Mouse (Mus musculus) neural tube, embryonic 14.5 days (tissue): ENCODE data around the gene Aanat. TPM values are rescaled to one million over a fixed set of nuclear protein-coding genes. Genes with fewer than 3 reads are reported as not detected.
A peak's percentile ranks its signal among the peaks of the same experiment; 100 is the strongest.
"Not testable (repeated sequence)": the region's sequence is repeated elsewhere in the genome, so short reads cannot be mapped to it uniquely, and the experiment has no call there.

ENCODE experiments used
- ATAC-seq: fragments of 200-750 bp; cut with Nextera tagmentation; 2 replicates; pipeline ENCODE4 v1.8.0; 2017; ENCODE audit warnings: low read depth, mild to moderate bottlenecking, moderate TSS enrichment, moderate library complexity
- H3K27ac ChIP-seq: fragments of 300-500 bp; sonication (generic); 2 replicates; pipeline ENCODE4 v1.5.1; 2014; ENCODE audit warnings: low read depth, mild to moderate bottlenecking, control low read depth, low read length, moderate library complexity, mixed read lengths
- H3K27me3 ChIP-seq: fragments of 300-500 bp; sonication (generic); 2 replicates; pipeline ENCODE4 v1.6.1; 2014; ENCODE audit warnings: low read length; ENCODE audit not compliant: control insufficient read depth, insufficient read depth
- H3K36me3 ChIP-seq: fragments of 300-500 bp; sonication (generic); 2 replicates; pipeline ENCODE4 v1.6.1; 2014; ENCODE audit warnings: low read length, mixed read lengths; ENCODE audit not compliant: control insufficient read depth, insufficient read depth
- H3K4me1 ChIP-seq: fragments of 300-500 bp; sonication (generic); 2 replicates; pipeline ENCODE4 v1.6.1; 2014; ENCODE audit warnings: low read length; ENCODE audit not compliant: control insufficient read depth, insufficient read depth
- H3K4me2 ChIP-seq: fragments of 300-500 bp; sonication (generic); 2 replicates; pipeline ENCODE4 v1.6.1; 2014; ENCODE audit warnings: mild to moderate bottlenecking, low read depth, low read length, control low read depth
- H3K4me3 ChIP-seq: fragments of 300-500 bp; sonication (generic); 2 replicates; pipeline ENCODE4 v1.5.1; 2014; ENCODE audit warnings: low read depth, low read length, control low read depth, mixed read lengths
- H3K9ac ChIP-seq: fragments of 300-500 bp; sonication (generic); replicated peaks from 2 replicates; pipeline ENCODE4 v1.6.1; 2014; ENCODE audit warnings: low read depth, mild to moderate bottlenecking, control low read depth, low read length, mixed read lengths
- H3K9me3 ChIP-seq: fragments of 300-500 bp; sonication (generic); 2 replicates; pipeline ENCODE4 v1.6.1; 2016; ENCODE audit warnings: low read length; ENCODE audit not compliant: control insufficient read depth
- WGBS: fragments of 180-500 bp; shearing (Covaris S2); extraction: QIAGEN DNeasy Blood & Tissue Kit; methylation state at CpG from one replicate; pipeline ENCODE4 v1.1.7; 2014; 5-methylcytosine and 5-hydroxymethylcytosine counted together
- polyA plus RNA-seq: library from polyadenylated mRNA; unstranded; fragments of >200 nt; fragmentation: Nextera tagmentation; extraction: Ambion mirVana; gene quantifications from 2 replicates; pipeline ENCODE4 v1.2.1, GENCODE M21; 2014

Gene Aanat
- polyA plus RNA-seq, 1 experiment from 2014 or later = 0.40 TPM

- peaks cover 9% of the 10 kb centered on the region; the same call in 1 of the 2 replicates for H3K4me1 ChIP-seq
- H3K4me2 ChIP-seq = no peak within 1 kb of the TSS
- peaks cover 20% of the 10 kb centered on the region for H3K27me3 ChIP-seq
- WGBS = 74% methylated on average over 10 of the region's 10 CpGs
- H3K9ac ChIP-seq = no peak within 1 kb of the TSS
- H3K36me3 ChIP-seq = no peaks in the 10 kb centered on the region
- H3K4me3 ChIP-seq = no peak within 1 kb of the TSS
- H3K27ac ChIP-seq = no peak within 1 kb of the TSS
- no peaks in the 10 kb centered on the region for H3K9me3 ChIP-seq
- no peak for ATAC-seq
Observed at GRCm38 (mm10) chr11:116626299-116627071, 40.3 kb downstream of the Aanat start, which contains the start of gene Rhbdf2. Gene Rhbdf2, minus strand, starts transcription at chr11:116627019.

- no peak for ATAC-seq
- 38% methylated on average over 10 of the region's 10 CpGs for WGBS
- Histone ChIP-seq H3K36me3 (no peaks in the 10 kb centered on the region), H3K27me3 (peaks cover 20% of the 10 kb centered on the region), H3K9ac (no peak overlapping the region), H3K4me3 (no peak overlapping the region), H3K4me2 (no peak overlapping the region), H3K27ac (no peak overlapping the region), H3K9me3 (no peaks in the 10 kb centered on the region), H3K4me1 (peaks cover 9% of the 10 kb centered on the region; the same call in 1 of the 2 replicates)
Observed at GRCm38 (mm10) chr11:116627072-116628020, 41.1 kb downstream of the Aanat start.

GRCm38 (mm10) chr11:116628712-116629111, 42.5 kb downstream of the Aanat start:
- no peaks in the 10 kb centered on the region for H3K9me3 ChIP-seq
- H3K4me3 ChIP-seq = no peak overlapping the region
- peaks cover 7% of the 10 kb centered on the region; the same call in 1 of the 2 replicates for H3K4me1 ChIP-seq
- H3K27ac ChIP-seq = no peak overlapping the region
- H3K36me3 ChIP-seq = no peaks in the 10 kb centered on the region
- H3K9ac ChIP-seq = no peak overlapping the region
- peak; percentile 54; the same call in 1 of the 2 replicates for ATAC-seq
- H3K27me3 ChIP-seq = peaks cover 14% of the 10 kb centered on the region; the same call in 1 of the 2 replicates
- 62% methylated on average over 9 of the region's 9 CpGs for WGBS
- no peak overlapping the region for H3K4me2 ChIP-seq

GRCm38 (mm10) chr11:116629472-116629871, 43.2 kb downstream of the Aanat start:
- Histone ChIP-seq H3K36me3 (no peaks in the 10 kb centered on the region), H3K4me2 (no peak overlapping the region), H3K4me1 (0 out of 2 replicates have a peak, but pooled peaks cover under 1% of the 10 kb centered on the region), H3K27ac (no peak overlapping the region), H3K9me3 (no peaks in the 10 kb centered on the region), H3K4me3 (no peak overlapping the region), H3K9ac (no peak overlapping the region), H3K27me3 (peaks cover 7% of the 10 kb centered on the region; the same call in 1 of the 2 replicates)
- 91% methylated on average over 6 of the region's 6 CpGs for WGBS
- ATAC-seq = no peak

GRCm38 (mm10) chr11:116630171-116630965, 44.1 kb downstream of the Aanat start:
- Histone ChIP-seq H3K4me1 (no peaks in the 10 kb centered on the region), H3K9me3 (no peaks in the 10 kb centered on the region), H3K36me3 (no peaks in the 10 kb centered on the region), H3K4me2 (no peak overlapping the region), H3K9ac (no peak overlapping the region), H3K4me3 (no peak overlapping the region), H3K27ac (no peak overlapping the region), H3K27me3 (no peaks in the 10 kb centered on the region)
- no peak for ATAC-seq
- WGBS = 55% methylated on average over 12 of the region's 12 CpGs

GRCm38 (mm10) chr11:116632962-116633361, 46.7 kb downstream of the Aanat start:
- Histone ChIP-seq H3K4me2 (no peak overlapping the region), H3K27ac (no peak overlapping the region), H3K9me3 (no peaks in the 10 kb centered on the region), H3K9ac (no peak overlapping the region), H3K4me1 (no peaks in the 10 kb centered on the region), H3K27me3 (no peaks in the 10 kb centered on the region), H3K4me3 (no peak overlapping the region), H3K36me3 (no peaks in the 10 kb centered on the region)
- ATAC-seq = no peak
- 84% methylated on average over 10 of the region's 10 CpGs for WGBS

- H3K9me3 ChIP-seq, H3K36me3 ChIP-seq: not testable (repeated sequence)
- 72% methylated on average over 8 of the region's 8 CpGs for WGBS
Observed at GRCm38 (mm10) chr11:116636607-116637006, 50.4 kb downstream of the Aanat start.

GRCm38 (mm10) chr11:116641168-116641567, 54.9 kb downstream of the Aanat start:
- Histone ChIP-seq H3K36me3 (no peaks in the 10 kb centered on the region), H3K9ac (no peak overlapping the region), H3K4me3 (no peak overlapping the region), H3K27me3 (no peaks in the 10 kb centered on the region), H3K4me1 (peaks cover 5% of the 10 kb centered on the region), H3K27ac (no peak overlapping the region), H3K4me2 (no peak overlapping the region), H3K9me3 (no peaks in the 10 kb centered on the region)
- no peak for ATAC-seq
- WGBS = 41% methylated on average over 5 of the region's 5 CpGs

More at GRCm38 (mm10) chr11:116636607-116637006, 50.4 kb downstream of the Aanat start:
- not testable (repeated sequence) for H3K4me2 ChIP-seq, H3K27ac ChIP-seq, H3K9ac ChIP-seq, H3K4me1 ChIP-seq, H3K4me3 ChIP-seq, ATAC-seq, H3K27me3 ChIP-seq
